Mouse (Mus musculus): ENCODE results near the gene Grhl1.
"Not testable (repeated sequence)": the region's sequence is repeated elsewhere in the genome, so short reads cannot be mapped to it uniquely, and the experiment has no call there.

The Grhl1 gene

GRCm38 (mm10) chr12:24571523-24572392, at the start of gene Grhl1:
TSS of gene Grhl1 (plus strand) at chr12:24572283.
- peak; percentile 76 for DNase-seq (ENCODE audit: low spot score)

DNA sequence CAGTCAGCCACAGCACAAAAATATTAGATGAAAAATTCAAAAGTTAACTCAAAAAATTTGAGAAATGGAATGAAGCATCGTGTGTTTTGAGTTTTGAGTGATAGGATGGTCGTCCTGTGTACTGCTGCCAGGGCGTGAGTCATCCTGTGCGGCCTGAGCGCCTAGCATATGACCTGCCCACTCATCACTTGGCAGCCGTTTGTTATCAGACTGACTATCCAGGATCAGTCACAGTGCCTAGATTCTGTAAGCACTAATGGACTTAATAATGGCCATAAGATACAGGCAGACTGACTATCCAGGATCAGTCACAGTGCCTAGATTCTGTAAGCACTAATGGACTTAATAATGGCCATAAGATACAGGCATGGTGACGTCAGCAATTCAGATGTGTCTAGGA, 47.0 kb upstream of the Grhl1 start:
- not testable (repeated sequence) for DNase-seq (ENCODE audit: low spot score)

GRCm38 (mm10) chr12:24536390-24536789, 35.7 kb upstream of the Grhl1 start:
- DNase-seq (ENCODE audit: low spot score) = no peak

- no peak for DNase-seq (ENCODE audit: low spot score)
These were observed 34.9 kb upstream of the Grhl1 start for GRCm38 (mm10) chr12:24537201-24537600.

- no peak for DNase-seq (ENCODE audit: low spot score)
These were observed 34.1 kb upstream of the Grhl1 start for GRCm38 (mm10) chr12:24537965-24538364.

- DNase-seq (ENCODE audit: low spot score) = no peak
These were observed 30.5 kb upstream of the Grhl1 start for GRCm38 (mm10) chr12:24541426-24542154.

- DNase-seq (ENCODE audit: low spot score) = no peak
These were observed 24.4 kb upstream of the Grhl1 start for GRCm38 (mm10) chr12:24547686-24548085.

- no peak for DNase-seq (ENCODE audit: low spot score)
These were observed 23.2 kb upstream of the Grhl1 start for GRCm38 (mm10) chr12:24548885-24549284.

DNA sequence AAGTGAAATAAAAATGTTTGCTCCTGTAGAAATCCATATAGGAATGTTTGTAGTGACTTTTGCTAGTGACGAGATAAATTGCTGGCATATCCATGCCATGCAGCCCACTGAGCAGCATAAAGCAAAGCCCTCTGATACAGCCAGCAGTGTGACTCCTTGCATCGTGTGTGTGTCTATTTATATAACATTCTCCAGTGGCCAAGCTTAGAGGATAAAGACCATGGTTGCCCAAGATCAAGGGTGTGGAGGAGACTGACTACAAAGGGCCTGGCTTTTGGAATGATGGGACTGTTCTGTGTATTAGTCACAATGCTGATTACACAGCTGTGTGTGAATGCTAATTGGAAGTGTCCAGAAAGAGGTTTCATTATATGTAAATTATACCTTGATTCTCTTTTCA, 19.6 kb upstream of the Grhl1 start:
- DNase-seq (ENCODE audit: low spot score) = no peak

GRCm38 (mm10) chr12:24555976-24556375, 16.1 kb upstream of the Grhl1 start:
- no peak for DNase-seq (ENCODE audit: low spot score)

GRCm38 (mm10) chr12:24563395-24563960, 8.6 kb upstream of the Grhl1 start:
- no peak for DNase-seq (ENCODE audit: low spot score)

- DNase-seq (ENCODE audit: low spot score) = no peak
These were observed 6.8 kb upstream of the Grhl1 start for GRCm38 (mm10) chr12:24565311-24565710.

DNA sequence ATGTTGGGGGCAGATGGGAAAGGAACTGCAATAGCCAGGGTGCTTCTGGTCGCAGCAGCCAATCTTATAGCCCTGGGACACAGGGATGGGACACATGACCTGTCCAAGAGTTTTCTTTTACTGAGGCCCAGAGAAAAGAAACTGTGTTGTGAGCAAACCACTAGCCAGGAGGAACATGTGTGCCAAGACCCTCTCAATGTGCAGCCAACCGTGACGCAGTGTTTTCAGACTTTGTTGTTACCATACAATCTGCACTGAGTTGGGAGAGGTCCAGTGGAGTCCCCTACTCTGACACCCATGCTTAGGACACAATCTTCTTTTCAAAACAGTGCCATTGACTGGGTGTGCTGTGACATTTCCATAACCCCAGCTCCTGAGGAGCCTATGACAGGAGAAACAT, 4.5 kb upstream of the Grhl1 start:
- no peak for DNase-seq (ENCODE audit: low spot score)

DNA sequence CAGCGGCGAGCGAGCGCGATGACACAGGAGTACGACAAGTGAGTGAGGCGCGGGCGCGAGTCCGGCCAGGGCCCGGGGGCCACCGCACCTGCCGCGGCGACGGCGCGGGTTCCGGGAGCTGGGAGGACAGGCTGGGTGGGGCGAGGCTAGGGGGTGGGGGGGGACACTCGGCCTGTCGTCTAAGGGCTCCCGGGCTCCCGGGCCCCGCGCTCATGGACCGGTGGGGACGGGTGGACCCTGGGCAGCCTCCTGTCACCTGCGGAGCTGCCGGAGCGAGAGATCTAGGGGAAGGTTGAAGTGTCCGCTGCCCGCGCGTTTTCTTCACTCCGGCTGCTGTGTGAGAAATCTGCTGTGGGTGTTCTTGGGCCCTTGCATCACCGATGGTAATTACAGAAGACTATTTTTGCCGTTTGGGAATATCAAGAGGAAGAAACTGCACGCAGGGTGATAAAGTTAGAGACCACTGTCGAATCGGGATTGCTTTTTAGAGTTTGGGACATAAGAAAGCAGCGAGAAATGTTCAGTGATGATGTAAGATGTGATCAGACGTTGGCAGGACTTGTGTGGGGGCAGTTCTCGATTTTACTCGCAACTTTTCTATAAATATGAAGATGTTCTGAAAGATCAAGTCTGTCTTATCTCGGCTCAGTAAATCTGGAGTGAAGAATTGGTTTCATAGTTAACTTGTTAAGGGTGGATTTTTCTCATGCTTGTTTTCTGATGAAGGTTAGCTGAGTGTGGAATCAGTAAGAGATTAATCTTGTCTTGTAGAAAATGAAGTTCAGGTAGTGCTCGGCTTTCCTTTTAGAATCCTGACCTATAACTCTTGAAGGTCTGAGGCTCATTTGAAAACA, 565 bp downstream of the Grhl1 start:
- no peak for DNase-seq (ENCODE audit: low spot score)

GRCm38 (mm10) chr12:24573275-24573580, 1.1 kb downstream of the Grhl1 start:
- DNase-seq (ENCODE audit: low spot score) = no peak

DNA sequence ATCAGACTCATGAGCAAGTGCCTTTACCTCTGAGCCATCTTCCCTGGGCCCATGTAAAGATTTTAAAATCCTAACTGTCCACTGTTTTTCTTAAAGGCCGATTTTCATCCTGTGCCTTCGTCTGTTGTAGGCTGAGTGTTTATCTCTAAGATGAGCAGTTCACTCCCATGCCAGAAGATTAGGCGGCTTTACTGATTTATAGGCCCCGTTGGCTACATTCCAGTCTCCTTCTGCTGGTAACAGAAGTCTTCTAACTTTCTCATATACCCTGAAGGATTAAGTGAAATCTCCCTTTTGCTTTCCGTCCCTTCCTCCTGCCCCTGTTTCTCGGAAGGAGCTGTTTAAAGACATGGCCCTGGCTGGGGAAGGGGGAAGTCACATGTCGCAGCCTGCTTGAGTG, 2.8 kb downstream of the Grhl1 start:
- no peak for DNase-seq (ENCODE audit: low spot score)

DNA sequence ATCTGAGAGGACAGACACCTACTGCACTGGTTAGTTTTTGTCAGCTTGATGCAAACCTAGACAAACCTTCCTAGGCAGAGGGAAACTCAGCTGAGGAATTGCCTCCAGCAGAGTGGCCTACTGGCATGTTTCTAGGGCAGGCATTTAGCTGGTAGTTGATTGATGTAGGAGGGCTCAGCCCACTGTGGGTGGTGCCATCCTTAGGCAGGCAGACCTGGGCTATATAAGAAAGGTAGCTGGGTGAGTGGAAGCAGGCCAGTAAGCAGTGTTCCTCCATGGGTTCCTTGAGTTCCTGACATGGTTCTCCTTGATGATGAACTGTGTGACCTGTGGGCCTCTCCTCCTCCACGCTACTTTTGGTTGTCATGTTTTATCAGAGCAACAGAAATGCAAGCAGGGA, 8.4 kb downstream of the Grhl1 start:
- no peak for DNase-seq (ENCODE audit: low spot score)

DNA sequence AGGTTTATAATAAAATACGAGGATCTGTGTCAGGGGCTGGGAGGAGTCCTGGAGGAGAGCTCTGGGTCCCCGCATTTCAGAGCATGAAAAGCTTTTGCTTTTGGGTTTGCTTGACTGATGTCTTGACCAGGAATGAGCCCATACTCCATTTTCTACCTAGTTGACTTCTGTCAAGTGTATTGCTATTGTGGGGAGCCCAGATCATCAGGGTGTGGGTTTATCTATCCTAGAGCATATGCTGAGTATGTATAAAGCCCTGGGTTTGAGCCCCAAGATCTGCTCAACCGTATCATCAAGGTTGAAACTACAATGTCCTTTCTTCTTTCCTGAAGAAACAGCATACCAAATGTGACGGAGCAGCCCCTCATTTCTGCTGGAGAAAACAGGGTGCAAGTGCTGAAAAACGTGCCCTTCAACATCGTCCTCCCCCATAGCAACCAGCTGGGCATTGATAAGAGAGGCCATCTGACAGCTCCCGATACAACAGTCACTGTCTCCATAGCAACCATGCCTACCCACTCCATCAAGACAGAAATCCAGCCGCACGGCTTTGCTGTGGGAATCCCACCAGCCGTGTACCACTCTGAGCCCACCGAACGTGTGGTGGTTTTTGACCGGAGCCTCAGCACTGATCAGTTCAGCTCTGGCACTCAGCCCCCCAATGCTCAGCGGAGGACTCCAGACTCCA, 9.1 kb downstream of the Grhl1 start:
- DNase-seq (ENCODE audit: low spot score) = no peak

DNA sequence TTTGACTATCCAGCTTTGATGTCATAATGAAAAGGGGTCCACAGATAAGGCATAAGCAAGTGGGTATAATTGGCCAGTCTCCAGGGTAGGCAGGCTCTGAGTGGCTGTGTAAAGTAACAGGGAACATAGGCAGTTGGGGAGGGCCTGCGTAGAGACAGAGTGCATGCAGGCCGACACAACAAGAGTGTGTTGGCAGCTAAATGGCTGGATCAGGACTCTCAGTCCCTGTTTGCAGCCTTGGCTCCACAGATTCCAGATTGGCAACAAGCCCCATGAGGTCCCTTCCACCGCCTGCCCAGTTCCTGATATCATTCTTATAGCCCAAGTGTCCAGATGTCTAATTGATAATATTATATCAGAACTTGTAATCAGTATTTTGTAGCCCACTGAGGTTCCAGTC, 11.6 kb downstream of the Grhl1 start:
- DNase-seq (ENCODE audit: low spot score) = no peak

DNA sequence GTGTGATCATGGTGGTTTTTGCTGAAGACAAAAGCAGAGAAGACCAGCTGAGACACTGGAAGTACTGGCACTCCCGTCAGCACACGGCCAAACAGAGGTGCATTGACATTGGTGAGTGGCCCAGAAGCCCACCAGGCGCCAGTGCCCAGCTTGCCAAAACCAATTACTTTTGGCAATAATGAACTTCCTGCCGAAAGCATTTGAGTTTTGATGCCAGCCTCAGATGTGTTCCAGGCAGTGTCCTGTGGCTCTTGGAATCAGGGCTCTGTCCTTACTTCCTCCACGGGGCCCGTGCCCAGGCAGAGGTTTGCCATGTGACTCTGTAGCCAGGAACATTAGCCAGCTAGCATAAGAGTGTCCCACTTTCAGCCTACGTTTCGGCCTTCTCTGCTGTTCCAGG, 12.8 kb downstream of the Grhl1 start:
- DNase-seq (ENCODE audit: low spot score) = no peak

DNA sequence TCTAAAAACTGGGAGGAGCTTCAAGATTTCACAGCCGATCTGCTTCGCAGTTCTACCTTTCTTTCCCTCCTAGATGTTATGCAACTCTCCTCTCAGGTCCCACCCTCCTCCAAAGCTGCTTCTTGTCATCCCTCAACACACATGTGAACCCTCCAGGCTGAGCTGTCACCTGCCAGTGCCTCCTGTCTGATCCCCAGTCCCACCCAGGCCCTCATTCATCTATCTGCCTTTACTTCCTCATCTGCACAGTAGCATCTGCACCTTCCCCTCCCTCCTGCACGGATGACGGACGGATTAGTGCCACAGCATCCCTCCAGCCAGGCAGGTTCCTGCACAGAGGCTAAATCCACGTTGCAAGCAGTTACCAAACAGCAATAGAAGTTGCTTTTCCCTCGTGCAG, 14.1 kb downstream of the Grhl1 start:
- DNase-seq (ENCODE audit: low spot score) = no peak

- no peak for DNase-seq (ENCODE audit: low spot score)
These were observed 18.3 kb downstream of the Grhl1 start for GRCm38 (mm10) chr12:24590371-24590770.

Measured in layer of hippocampus, adult 9-10 months (tissue).